Mouse (Mus musculus) hindbrain, embryonic 14.5 days (tissue): ENCODE data around the gene Gfod1. TPM values are rescaled to one million over a fixed set of nuclear protein-coding genes. Genes with fewer than 3 reads are reported as not detected.

ENCODE experiments used
- ATAC-seq: fragments of 200-750 bp; cut with Nextera tagmentation; 2 replicates; pipeline ENCODE4 v1.8.0; 2017; ENCODE audit warnings: moderate number of reproducible peaks, mild to moderate bottlenecking, moderate TSS enrichment, moderate library complexity; ENCODE audit not compliant: low FRiP score
- DNase-seq: peaks from one replicate; pipeline ENCODE4 v3.0.0-alpha.2; 2015; ENCODE audit warnings: low spot score
- H3K27ac ChIP-seq: fragments of 300-500 bp; sonication (generic); 2 replicates; pipeline ENCODE4 v1.5.1; 2014; ENCODE audit warnings: mild to moderate bottlenecking, moderate library complexity
- H3K27me3 ChIP-seq: fragments of 300-500 bp; sonication (generic); 2 replicates; pipeline ENCODE4 v1.6.1; 2014; ENCODE audit warnings: mild to moderate bottlenecking, low read length, mixed read lengths; ENCODE audit not compliant: control insufficient read depth, insufficient read depth
- H3K36me3 ChIP-seq: fragments of 300-500 bp; sonication (generic); replicated peaks from 2 replicates; pipeline ENCODE4 v1.6.1; 2014; ENCODE audit not compliant: control insufficient read depth, insufficient read depth
- H3K4me1 ChIP-seq: fragments of 300-500 bp; sonication (generic); replicated peaks from 2 replicates; pipeline ENCODE4 v1.6.1; 2014; ENCODE audit warnings: antibody characterized with exemption, low read length, mixed read lengths; ENCODE audit not compliant: control insufficient read depth, insufficient read depth
- H3K4me2 ChIP-seq: fragments of 300-500 bp; sonication (generic); replicated peaks from 2 replicates; pipeline ENCODE4 v1.6.1; 2014; ENCODE audit warnings: mild to moderate bottlenecking, moderate library complexity
- H3K4me3 ChIP-seq: fragments of 300-500 bp; sonication (generic); replicated peaks from 2 replicates; pipeline ENCODE4 v1.5.1; 2014; ENCODE audit warnings: mild to moderate bottlenecking, low read length
- H3K9ac ChIP-seq: fragments of 300-500 bp; sonication (generic); 2 replicates; pipeline ENCODE4 v1.6.1; 2014
- H3K9me3 ChIP-seq: fragments of 300-500 bp; sonication (generic); 2 replicates; pipeline ENCODE4 v1.6.1; 2016; ENCODE audit warnings: low read length; ENCODE audit not compliant: control insufficient read depth
- WGBS: fragments of 180-500 bp; shearing (Covaris S2); extraction: QIAGEN DNeasy Blood & Tissue Kit; methylation state at CpG from one replicate; pipeline ENCODE4 v1.1.7; 2014; 5-methylcytosine and 5-hydroxymethylcytosine counted together
- polyA plus RNA-seq: library from polyadenylated mRNA; unstranded; fragments of >200 nt; fragmentation: Nextera tagmentation; extraction: Ambion mirVana; gene quantifications from 2 replicates; pipeline ENCODE4 v1.2.1, GENCODE M21; 2014

Gfod1 gene
- polyA plus RNA-seq, 1 experiment from 2014 or later, result 3.7 TPM

DNA sequence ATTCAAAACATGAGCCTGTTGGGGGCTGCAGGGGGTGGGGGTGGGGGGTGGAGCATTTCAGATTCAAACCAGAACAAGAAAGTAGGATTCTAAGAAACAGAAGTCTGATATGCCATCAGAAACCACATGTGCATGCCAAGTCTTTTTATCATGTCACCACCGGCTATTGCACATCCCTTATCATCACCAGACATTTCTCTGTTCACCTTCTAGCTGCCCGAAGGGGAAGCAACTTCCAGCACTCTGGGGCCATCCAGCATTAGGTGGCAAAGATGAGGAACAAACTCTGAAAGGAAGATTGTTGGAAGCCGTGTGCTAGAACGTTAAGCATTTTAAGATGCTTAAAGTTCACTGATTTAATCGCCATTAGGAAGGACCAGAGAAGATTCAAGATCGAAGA, 43.2 kb downstream of the Gfod1 start:
- Histone ChIP-seq H3K4me1 (peaks cover 7% of the 10 kb centered on the region; the same call in 1 of the 2 replicates), H3K36me3 (no peaks in the 10 kb centered on the region), H3K9me3 (no peaks in the 10 kb centered on the region), H3K4me2 (no peak overlapping the region), H3K27me3 (no peaks in the 10 kb centered on the region), H3K4me3 (no peak overlapping the region), H3K9ac (no peak overlapping the region), H3K27ac (no peak overlapping the region)
- DNase-seq, result no peak
- ATAC-seq, result no peak
- 83% methylated on average over 6 of the region's 6 CpGs for WGBS

- Histone ChIP-seq H3K4me3 (no peak overlapping the region), H3K36me3 (no peaks in the 10 kb centered on the region), H3K9ac (no peak overlapping the region), H3K4me2 (no peak overlapping the region), H3K4me1 (0 out of 2 replicates have a peak, but pooled peaks cover under 1% of the 10 kb centered on the region), H3K9me3 (no peaks in the 10 kb centered on the region), H3K27ac (no peak overlapping the region), H3K27me3 (no peaks in the 10 kb centered on the region)
- DNase-seq, result no peak
- 94% methylated on average over 2 of the region's 2 CpGs for WGBS
- no peak for ATAC-seq
These were observed 47.5 kb downstream of the Gfod1 start for GRCm38 (mm10) chr13:43256447-43256846.

DNA sequence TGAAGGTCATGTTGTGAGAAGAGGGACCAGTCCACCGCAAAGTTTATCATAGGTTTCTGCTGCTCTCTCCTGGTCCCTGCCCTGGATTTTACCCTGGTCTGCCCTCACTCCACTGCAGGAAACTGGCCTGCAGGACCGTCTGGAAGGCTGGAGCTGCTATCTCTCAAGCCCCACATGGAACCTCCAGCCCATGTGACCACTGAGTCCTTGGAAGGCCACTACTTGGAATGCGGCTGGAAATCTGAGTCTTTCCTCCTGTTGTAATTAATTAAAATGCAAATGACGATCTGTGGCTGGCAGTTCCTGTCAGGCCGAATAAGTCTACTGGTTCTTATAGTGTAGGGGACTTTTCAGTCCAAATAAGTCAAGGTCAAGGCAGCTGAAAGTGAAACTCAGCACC, 50.4 kb downstream of the Gfod1 start:
- WGBS, result 45% methylated on average over 5 of the region's 5 CpGs
- H3K4me1 ChIP-seq, result 0 out of 2 replicates have a peak, but pooled peaks cover 3% of the 10 kb centered on the region

DNA sequence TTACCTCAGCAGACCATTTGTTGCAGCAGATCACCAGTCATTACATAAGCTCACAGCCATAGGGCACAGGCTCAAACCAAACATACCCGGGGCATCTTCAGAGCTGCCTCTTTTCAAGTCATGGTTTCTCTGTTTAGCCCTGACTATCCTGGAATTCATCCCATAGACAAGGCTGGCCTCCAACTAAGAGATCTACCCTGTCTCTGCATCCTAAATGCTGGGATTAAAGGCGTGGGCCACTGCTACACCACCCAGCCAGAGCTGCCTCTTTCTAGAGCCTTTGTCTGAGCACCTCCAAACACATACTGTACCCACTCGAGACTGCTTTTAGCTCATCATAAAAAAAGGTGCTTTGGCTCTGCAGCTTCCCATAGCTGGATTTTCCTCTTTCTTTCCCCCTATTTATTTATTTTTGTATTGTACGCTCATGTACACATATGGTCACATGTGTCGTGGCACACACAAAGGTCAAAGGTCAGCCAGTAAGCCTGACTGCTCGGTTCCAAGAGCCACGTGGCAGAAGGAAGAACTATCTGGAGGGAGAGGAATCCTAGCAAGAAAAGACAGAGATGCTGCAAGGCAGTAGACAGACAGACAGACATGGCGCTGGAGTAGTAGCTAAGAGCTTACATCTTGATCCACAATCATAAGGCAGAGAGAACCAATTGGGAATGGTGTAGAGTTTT, 51.7 kb downstream of the Gfod1 start:
- DNase-seq, result no peak
- Histone ChIP-seq H3K4me1 (0 out of 2 replicates have a peak, but pooled peaks cover 3% of the 10 kb centered on the region), H3K4me3 (no peak overlapping the region), H3K9ac (no peak overlapping the region), H3K36me3 (no peaks in the 10 kb centered on the region), H3K27me3 (no peaks in the 10 kb centered on the region), H3K9me3 (no peaks in the 10 kb centered on the region), H3K4me2 (no peak overlapping the region), H3K27ac (no peak overlapping the region)
- ATAC-seq, result no peak
- 90% methylated on average over 8 of the region's 8 CpGs for WGBS

More for the DNA sequence above, 50.4 kb downstream of the Gfod1 start:
- Histone ChIP-seq H3K27me3 (no peaks in the 10 kb centered on the region), H3K4me2 (no peak overlapping the region), H3K27ac (no peak overlapping the region), H3K9me3 (no peaks in the 10 kb centered on the region), H3K4me3 (no peak overlapping the region), H3K9ac (no peak overlapping the region), H3K36me3 (no peaks in the 10 kb centered on the region)
- no peak for ATAC-seq
- DNase-seq, result no peak

DNA sequence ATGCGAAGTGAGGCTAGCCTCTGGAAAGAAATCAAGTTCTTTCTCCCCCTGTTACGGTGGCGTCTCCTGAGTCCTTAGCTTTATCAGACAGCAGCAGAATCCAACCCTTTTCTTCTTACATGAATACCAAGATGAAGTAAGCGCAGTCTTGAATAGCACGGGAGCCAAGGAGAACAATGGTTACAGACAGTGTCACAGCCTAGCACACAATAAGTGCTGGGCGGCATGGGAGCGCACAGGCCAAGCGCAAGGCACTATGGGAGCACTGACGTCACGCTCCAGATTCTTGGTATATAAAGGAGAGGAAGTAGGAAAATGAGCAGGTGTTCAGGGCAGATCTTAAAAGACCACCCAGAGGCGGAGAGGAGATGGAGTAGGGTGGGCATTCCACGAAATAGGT, 52.6 kb downstream of the Gfod1 start:
- Histone ChIP-seq H3K4me2 (no peak overlapping the region), H3K27ac (no peak overlapping the region), H3K9ac (no peak overlapping the region), H3K4me3 (no peak overlapping the region), H3K9me3 (no peaks in the 10 kb centered on the region), H3K36me3 (peaks cover 3% of the 10 kb centered on the region; the same call in 1 of the 2 replicates), H3K4me1 (0 out of 2 replicates have a peak, but pooled peaks cover 3% of the 10 kb centered on the region), H3K27me3 (no peaks in the 10 kb centered on the region)
- ATAC-seq (no peak), DNase-seq (no peak)
- WGBS, result 51% methylated on average over 12 of the region's 12 CpGs

DNA sequence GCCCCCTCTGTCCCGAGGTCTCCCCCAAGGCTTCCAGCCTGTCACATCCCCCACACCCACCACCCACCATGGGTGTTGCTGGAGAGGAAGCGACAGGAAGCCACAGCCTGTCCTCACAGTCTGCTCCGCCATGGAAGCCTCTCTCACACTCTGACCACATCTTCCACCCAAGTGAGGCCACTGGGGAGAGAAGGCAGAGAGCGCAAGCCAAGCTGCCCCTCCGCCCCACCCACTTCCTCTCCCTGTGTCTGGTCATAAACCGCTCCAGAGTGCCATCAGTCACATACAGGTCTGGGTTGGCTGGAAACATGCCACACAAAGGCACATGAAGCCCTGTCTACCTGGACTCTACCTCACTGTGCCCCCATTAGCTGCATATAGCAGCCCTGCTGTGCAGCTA, 53.3 kb downstream of the Gfod1 start:
- 91% methylated on average over 6 of the region's 6 CpGs for WGBS
- Histone ChIP-seq H3K9me3 (no peaks in the 10 kb centered on the region), H3K27ac (no peak overlapping the region), H3K4me3 (no peak overlapping the region), H3K36me3 (peaks cover 4% of the 10 kb centered on the region; the same call in 1 of the 2 replicates), H3K27me3 (no peaks in the 10 kb centered on the region), H3K9ac (no peak overlapping the region), H3K4me2 (no peak overlapping the region), H3K4me1 (0 out of 2 replicates have a peak, but pooled peaks cover 3% of the 10 kb centered on the region)
- ATAC-seq (no peak), DNase-seq (no peak)

- Histone ChIP-seq H3K27ac (no peak overlapping the region), H3K4me2 (no peak overlapping the region), H3K4me3 (no peak overlapping the region), H3K9me3 (no peaks in the 10 kb centered on the region), H3K9ac (no peak overlapping the region), H3K36me3 (peaks cover 4% of the 10 kb centered on the region; the same call in 1 of the 2 replicates), H3K4me1 (0 out of 2 replicates have a peak, but pooled peaks cover 3% of the 10 kb centered on the region), H3K27me3 (no peaks in the 10 kb centered on the region)
- no peak for ATAC-seq
- 82% methylated on average over 9 of the region's 9 CpGs for WGBS
- DNase-seq, result no peak
These were observed 53.9 kb downstream of the Gfod1 start for GRCm38 (mm10) chr13:43250106-43250505.

DNA sequence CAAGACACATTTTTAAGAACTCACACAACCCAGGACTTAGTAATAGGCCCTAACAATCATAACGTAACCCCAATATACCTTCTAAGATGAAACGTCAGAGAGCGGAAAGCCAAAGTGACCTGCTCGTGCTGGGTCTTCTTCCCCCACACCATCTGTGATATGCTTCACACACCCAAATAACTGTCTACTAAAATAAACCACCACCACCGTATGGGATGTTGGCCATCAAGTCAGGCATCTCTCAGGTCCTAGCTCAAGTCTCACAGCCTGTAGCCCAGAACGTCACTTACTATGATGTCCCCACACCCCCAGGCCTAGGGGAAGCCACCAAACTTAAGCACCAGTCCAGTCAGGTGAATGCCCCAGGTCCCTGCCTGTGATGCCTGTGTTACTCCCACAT, 55.6 kb downstream of the Gfod1 start:
- H3K36me3 ChIP-seq, result peaks cover 4% of the 10 kb centered on the region; the same call in 1 of the 2 replicates
- ATAC-seq (no peak), DNase-seq (no peak)
- no peak overlapping the region for H3K4me3 ChIP-seq
- 96% methylated on average over 6 of the region's 6 CpGs for WGBS
- H3K27ac ChIP-seq, result no peak overlapping the region
- no peak overlapping the region for H3K9ac ChIP-seq
- no peak overlapping the region for H3K4me2 ChIP-seq
- no peaks in the 10 kb centered on the region for H3K9me3 ChIP-seq
- no peaks in the 10 kb centered on the region for H3K27me3 ChIP-seq
- 0 out of 2 replicates have a peak, but pooled peaks cover 3% of the 10 kb centered on the region for H3K4me1 ChIP-seq

DNA sequence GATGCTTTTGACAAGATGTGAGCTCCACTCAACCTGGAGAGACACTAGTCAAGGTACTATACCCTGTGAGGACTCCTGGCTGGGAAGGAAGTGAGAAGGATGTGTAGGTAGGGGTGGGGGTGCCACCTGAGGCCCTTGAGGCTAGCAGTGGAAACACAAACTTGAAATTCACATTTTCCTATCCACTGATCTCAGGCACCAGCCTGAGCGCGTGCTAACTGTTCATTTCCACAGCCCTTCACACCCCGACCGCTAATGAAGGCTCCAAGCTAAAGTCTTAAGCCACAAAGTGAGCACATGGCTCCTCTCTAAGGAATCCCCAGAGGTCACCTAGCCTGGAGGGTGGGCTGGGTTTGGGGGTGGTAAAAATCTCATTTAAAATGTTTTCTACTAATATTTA, 57.1 kb downstream of the Gfod1 start:
- H3K27ac ChIP-seq, result no peak overlapping the region
- ATAC-seq (no peak), DNase-seq (no peak)
- H3K27me3 ChIP-seq, result no peaks in the 10 kb centered on the region
- 0 out of 2 replicates have a peak, but pooled peaks cover 3% of the 10 kb centered on the region for H3K4me1 ChIP-seq
- H3K9me3 ChIP-seq, result no peaks in the 10 kb centered on the region
- H3K4me3 ChIP-seq, result no peak overlapping the region
- no peak overlapping the region for H3K4me2 ChIP-seq
- H3K9ac ChIP-seq, result no peak overlapping the region
- WGBS, result 95% methylated on average over 4 of the region's 4 CpGs
- H3K36me3 ChIP-seq, result peaks cover 4% of the 10 kb centered on the region; the same call in 1 of the 2 replicates
